Mouse (Mus musculus): Measurements from ENCODE around the gene Mgat4b.

The Mgat4b gene

DNA sequence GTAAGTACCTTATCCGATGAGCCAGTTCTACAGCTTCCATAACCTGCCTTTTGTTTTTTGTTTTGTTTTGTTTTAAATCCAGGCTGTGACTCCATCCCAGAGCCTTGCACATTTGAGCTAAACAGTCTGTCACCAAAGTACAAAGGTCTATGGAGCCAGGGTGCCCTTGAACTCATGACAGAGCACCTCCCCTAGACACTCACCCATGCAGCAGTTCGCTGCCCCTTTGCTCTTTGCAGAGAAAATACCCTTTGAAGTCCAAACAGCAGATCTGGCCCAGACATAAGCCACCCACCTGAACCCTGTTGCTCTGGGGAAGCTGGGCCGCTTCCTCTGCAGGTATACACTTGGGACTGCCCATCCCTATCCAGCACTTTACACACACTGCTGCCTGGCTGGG, 9.1 kb upstream of the Mgat4b start:
- no peak for DNase-seq

DNA sequence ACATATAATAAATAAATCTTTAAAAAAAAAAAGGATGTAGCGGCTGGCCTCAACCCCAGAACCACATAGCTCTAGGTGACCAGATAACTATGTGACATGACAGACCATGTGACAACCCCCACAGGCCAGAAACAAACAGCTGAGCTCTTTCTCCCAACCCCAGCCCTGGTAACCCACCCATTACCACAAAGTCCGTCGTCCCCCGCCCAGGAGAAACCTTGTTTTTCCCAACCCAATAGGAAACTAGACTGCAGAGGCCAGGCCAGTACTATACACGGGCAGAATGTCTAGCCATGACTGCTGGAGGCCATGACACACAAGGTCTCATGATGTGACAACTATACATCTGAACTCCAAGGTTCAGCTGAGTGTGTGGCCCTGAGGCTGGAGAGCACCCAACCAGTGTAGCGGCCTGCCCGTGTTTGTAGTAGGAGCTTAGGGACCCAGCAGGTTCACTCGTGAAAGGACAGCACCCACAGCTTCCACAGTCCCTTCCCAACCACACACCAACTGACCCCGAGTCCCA, 7.3 kb upstream of the Mgat4b start:
- no peak for DNase-seq

DNA sequence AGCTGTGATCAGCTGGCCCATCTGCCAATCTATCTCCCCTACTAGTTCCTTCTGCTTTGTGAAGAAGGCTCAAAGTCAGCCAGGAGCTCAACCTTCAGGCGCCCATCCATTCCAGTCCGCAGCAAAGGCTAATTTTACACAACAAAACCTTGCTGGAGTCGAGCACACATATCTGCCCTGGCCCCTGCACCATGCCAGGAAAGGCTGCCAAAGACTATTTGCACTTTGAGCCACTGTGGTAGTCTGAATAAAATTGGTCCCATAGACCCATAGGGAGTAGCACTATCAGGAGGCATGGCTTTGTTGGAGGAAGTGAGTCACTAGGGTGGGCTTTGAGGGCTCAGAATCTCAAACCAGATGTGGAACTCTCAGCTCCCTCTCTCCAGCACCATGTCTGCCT, 5.3 kb upstream of the Mgat4b start:
- no peak for DNase-seq

DNA sequence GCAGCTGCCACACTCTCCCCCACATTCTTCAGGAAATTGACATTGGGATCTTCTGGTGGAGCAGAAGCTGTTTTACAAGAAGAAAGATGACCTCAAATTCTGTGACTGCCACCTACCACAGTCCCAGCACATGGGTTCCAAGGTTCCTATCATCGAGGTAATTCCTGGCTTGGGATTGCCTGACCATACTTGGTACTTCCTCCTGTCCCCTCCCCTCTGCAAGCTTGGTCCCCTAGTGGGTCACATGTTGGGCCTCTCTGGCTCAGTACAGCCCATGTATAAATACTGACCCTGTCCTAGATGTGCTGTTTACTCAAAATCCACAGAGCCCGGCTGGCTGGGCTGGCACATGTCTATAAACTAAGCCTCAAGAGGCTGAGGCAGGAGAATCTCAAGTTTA, 4.7 kb upstream of the Mgat4b start:
- no peak for DNase-seq

DNA sequence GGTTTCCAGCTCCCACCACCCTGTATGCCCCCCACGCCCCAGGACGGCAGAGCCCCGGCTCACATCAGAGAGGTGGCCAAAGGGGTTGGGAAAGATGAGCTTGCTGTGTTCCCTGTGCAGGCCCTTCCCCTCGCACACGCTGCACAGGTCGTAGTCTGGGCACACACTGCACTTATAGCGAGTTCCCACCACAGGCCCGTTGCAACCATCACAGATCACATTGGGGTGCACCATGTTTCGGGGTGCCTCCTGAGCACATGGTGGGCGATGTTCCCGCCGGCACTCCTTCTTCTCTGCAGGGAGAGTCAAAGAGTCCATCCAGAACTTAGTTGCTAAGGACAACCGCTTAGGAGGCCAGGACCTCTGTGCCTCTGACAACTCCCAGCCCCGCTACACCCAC, 3.3 kb upstream of the Mgat4b start:
- no peak for DNase-seq

DNA sequence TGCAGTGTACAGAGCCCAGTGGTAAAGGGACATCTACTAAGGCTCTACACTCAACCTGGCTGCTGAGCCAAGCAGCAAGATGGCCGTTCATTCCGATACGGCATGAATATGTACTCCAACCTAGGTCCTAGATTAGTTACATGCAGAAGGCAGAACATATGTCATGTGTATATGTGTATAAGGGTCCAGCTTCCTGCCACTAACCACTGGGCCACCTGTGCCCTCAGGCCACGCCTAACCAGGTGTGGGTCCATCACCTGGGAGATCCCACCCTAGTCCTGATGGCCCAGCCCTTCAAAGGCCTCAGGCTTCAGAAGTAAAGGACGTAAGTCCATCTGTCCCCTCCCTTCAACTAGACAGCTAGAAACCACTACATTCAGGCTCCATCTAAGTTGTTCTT, 2.7 kb upstream of the Mgat4b start:
- DNase-seq, result no peak

DNA sequence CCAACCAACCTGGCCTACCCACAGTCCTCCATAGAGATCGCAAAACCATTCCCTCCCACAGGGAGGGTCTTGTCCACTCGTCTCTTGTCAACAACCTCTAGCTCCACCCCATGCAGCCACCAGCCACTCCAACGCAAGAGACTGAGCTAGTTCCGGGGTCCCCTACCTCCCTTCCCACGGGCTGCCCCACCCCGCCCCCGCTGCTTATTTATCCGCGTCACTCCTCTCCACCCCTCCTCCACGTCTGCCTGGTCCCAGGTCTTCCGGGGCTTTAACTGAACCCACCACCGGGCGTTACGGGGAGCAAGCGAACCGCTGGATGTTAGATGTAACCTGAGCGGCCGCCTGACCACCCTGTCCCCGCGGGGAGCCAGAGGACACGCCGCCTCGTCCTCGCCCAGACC, 587 bp upstream of the Mgat4b start:
- DNase-seq, result peak; percentile 93

DNA sequence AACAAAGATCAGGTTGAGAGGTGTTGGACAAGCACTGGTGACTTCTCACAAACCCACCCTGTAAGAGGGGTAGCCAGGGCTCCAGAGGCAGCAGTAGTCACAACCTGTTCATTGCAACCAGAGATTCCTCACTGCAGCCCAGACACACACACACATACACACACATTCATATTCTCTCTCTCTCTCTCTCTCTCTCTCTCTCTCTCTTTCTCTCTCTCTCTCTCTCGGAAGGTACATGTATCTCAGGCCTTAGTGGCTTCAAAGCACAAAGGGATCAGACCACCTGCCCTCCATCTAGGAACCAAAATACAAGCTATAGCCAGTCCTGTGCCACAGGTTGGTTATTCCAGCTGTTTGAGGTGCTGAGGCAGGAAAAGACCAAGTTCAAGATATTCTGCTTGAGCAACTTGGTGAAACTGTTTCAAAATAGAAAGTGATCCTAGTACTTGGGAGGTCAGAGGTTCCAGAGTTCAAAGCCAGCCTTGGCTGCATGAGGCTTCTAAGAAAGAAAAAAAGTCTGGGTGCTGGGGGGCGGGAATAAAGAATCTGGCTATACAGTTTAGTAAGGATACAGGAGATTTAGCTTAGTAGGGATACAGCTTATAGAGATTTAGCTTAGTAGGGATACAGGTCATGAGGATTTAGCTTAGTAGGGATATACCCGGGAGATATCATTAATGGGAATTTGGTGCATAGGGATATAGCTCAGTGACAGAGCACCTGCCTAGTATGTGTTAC, 801 bp downstream of the Mgat4b start:
- DNase-seq, result no peak

DNA sequence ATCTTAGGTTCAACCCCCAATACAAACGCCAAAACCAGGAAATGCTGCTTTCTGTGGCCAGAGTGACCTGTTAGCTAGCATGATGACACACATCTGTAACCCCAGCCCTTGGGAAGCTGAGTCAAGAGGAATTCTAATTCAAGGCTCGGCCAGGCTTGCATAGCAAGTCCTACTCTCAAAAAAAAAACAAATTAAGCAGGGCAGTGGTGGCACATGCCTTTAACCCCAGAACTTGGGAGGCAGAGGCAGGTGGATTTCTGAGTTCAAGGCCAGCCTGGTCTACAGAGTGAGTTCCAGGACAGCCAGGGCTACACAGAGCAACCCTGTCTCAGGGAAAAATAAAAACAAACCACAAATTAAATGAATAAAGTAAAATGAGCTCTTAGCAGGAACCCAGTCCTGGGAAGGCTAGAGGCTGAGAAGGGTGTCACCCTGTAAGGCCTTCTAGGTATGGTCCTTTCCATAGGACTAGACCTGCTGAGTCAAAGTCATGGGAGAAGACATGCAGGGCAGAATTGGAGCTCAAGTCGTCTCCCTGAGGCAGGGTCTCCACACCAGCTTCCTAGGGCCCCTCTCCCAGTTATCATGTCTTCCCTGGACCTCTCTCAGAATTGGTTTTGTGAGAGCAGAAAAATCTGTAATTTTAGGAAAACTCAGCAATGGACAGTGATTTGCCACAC, 1.5 kb downstream of the Mgat4b start:
- no peak for DNase-seq

DNA sequence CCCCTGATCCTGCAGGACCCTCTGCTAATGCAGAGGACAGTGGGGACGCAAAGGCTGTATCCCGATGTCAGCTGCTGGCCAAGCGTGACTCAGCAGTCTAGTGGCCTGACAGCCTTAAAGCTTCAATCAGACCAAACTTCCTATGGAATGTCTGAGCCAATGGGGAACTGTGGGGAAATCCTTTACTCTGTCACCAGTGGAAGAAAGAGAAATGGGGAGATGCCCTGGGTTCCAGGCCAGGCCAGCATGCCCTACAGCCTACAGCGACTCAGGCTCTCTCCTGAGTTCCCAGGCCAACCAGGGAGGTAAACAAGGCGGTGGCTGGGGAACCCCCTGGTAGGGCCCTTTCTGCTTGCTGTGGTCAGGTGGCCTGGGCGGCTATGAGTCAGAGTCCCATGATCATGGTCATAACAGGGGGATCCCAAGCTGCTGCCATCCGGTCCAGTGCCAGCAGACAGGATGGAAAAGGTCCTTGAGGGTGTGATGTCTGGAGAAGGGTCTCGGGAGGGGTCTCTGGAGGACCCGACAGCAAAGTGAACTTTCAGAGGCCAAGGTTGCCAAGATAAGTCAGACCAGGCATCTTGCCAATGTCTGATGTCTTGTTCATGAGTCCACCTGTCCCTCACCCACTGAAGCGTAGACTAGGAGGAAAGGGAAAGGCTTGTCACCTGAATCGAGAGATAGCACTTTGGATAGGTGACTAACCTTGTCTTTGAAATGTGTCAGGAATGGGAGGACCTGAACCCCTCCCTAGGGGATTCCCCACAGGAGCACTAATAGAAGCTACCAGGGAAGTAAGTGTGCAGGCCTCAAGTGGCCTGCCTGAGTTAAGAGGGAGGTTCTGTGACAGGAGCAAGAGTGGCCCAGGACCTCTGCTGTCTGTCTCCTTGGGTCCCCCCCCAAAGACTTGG, 2.4 kb downstream of the Mgat4b start:
- peak; percentile 76 for DNase-seq

DNA sequence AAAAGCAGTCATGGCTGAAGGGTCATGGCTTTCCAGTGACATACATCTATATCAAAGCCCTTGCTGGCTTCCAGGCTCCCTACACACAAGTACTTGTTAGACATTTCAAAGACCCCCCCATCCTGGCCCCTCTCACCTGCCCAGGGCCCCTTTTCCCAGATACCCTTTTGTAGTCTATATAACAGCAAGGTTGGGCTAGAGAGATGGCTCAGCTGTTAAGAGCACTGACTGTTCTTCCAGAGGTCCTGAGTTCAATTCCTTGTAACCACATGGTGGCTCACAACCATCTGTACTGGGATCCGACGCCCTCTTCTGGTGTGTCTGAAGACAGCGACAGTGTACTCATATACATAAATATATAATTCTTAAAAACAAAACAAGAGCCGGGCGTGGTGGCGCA, 3.9 kb downstream of the Mgat4b start:
- no peak for DNase-seq

DNA sequence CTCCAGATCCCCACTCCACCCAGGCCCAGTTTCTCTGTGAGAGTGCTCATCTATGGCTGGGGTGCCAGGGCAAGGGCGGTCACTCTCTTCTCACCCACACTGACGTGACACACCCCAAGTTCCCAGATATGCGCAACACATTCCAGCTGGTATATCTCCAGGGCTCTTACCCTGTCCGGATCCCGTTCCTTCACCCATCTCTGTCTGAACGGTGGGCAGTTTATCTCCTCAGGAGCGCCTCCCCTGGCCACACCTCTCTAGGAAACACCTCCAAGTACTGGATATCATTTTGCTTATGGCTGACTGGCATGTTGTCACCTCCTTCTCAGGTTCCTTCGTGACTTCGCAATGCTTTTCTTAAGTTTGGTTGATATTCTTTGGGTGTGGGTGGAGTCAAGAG, 4.9 kb downstream of the Mgat4b start:
- no peak for DNase-seq

DNA sequence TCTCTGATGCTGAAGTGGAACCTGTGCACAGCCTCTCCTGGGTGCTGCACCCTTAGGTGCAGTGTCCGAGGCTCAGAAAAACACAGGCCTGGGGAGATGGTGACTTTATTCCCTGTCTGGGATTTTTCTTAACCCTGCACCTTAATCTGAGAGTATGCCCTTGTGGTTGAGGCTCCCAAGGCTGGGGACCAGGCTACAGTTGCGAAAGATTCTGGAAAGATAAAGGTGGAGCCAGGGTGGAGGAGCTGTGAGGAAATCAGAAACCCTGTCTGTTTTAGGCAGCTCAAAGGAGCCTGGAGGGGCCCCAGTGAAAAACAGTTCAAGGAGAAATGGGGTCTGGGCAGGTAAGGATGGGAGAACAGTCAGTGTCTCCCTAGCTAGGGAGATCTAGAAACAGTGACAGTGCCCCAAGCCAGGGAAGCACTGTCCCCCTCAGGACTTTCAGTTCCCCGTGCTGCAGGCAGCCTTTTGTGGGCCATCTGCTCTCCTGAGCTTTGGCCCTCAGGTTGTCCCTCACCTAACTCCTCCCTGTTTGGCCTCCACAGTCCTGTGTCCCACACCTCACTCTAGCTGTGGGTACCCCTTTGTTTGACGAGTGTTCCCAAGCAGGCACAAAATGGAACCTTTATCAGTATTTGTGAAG, 6.2 kb downstream of the Mgat4b start:
- no peak for DNase-seq

DNA sequence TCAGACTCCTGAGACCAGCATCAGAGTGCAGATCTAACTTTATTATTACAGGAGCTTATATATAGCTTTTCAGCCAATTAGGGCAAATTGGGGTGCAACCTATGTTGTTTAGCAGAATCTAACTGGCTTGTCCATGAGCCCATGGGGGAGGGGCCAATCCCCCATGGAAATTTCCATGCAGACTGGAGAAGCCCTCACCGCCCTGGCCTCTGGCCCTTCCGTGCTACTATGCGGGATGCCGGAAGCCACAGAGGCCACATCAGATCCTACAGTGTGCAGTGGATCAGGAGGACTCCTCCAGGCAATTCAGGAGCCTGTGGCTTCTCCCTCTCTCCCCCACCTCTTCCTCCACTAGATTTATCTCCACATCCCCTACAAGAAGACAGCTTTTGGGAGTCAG, 7.1 kb downstream of the Mgat4b start:
- DNase-seq, result no peak

DNA sequence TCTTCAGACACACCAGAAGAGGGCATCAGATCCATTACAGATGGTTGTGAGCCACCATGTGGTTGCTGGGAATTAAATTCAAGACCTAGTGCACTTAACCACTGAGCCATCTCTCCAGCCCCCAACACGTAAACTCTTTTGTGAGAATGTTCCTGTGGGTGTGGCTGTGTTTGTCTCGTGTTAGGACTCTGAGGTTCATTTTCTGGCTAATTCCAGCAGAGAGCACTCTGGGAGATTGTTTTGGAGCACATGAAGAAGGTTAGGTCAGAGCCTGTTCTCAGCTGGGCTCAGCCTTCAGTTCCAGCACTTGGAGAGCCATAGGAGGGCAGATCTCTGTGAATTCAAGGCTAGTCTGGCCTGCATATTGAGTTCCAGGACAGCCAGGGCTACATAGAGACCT, 9.1 kb downstream of the Mgat4b start:
- no peak for DNase-seq

DNA sequence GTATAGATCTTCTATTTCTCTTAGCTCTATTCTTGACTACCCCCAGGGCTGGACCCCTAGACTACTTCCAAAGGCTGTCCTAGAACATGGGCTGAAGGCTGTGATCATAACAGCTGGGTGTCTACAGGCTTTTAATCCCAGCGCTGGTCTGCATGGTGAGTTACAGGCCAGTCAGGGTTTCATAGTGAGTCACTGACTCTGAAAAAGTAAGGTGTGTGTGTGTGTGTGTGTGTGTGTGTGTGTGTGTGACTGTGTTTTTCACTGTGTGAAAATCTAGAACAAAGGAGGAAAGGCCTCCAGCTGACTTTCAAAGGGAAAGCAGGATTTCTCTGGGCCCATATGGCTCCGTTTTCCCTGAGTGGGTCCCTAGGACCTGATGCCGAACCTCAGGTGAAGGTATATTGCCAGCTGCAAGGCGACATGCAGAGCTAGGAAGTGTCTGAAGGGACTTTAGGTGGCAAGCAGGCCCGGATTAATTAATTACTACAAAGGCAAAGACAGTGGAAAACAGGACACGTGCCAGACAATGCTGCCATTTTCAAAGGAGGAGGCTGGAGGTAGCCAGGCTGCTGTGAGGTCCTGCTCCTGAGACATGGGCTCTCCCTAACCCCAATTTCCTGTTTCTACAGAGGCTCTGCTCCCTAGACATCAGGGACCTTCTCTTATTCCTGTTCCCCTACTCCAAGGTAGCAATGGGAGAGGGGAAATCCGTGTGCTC, 12.0 kb downstream of the Mgat4b start:
- DNase-seq, result no peak

DNA sequence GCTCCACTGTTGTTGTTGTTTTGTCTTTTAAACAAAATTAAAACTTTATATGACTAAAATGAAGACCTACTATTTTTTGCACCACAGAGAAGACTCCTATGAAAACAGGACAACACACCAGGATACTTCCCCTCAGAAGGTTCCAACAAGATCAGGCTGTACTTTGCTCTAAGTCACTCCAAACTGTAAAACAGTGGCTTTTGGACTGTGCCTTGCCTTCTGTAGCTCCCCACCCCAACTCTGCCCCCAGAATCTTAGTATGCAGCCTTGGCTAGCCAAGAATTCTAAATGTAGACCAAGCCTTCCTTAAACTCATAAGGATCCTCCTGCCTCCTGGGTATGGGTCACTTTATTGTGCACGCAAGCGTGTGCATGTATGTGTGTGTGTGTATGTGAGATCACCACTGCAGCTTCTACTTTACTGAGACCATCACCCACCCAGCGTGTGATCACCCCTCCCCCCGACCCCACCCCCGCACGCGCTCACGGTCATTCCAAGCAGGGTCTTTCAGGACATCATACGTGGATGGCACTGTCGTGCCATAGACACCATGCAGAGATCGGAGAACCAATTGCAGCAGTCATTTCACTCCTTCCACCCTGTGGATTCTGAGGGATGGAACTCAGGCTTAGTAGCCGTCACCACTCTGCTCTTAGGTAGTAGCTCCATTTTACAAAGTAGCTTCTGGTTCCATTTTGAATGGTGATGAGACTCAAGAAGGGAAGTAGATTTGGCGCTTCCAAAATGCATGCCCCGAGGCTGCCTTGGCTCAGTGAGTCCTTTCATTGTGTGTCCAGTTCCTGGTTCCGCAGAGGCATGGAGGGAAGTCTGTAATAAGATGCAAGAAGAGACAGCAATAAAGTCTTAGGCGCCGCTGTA, 13.3 kb downstream of the Mgat4b start:
- DNase-seq, result no peak

DNA sequence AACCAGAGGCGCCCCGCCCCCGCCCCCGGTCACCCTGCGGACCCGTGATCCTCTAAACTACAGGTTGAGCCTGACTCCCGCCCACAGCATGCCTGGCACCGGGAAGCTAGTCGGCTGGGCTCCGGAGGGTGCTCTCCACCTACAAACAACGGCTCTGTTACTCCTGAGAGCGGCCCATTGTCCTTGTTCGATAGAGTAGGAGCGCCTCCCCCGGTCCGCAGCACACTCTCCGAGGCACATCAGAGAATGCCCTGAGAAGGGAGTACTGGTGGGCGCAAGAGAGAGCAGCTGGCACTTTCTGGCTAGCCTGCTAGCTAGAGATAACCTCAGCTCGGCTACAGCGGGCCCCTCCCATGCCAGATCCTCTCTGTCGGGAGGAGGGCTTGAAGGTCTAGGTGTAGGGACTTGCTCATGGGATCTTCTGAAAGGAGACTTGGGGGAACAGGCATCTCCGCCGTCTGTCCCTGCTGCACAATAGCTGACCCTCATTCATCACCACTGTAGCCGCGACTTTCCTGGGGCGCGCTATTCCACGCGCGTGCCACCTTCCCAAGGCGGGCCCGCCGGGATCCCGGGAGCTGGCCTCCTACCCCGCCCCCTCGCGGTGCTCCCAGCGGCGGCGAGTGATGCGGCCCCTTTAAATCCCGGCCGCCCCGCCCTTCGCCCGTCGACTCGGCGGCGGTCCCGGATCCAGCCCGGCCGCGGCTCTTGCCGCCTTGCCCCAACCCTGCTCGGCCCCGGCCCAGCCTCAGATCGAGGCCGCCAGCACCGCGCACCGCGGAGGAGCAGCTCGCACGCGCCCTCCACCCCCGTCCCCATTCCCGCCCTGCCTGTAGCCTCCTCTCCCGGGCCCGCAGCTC, 14.2 kb downstream of the Mgat4b start:
- DNase-seq, result peak; percentile 88

DNA sequence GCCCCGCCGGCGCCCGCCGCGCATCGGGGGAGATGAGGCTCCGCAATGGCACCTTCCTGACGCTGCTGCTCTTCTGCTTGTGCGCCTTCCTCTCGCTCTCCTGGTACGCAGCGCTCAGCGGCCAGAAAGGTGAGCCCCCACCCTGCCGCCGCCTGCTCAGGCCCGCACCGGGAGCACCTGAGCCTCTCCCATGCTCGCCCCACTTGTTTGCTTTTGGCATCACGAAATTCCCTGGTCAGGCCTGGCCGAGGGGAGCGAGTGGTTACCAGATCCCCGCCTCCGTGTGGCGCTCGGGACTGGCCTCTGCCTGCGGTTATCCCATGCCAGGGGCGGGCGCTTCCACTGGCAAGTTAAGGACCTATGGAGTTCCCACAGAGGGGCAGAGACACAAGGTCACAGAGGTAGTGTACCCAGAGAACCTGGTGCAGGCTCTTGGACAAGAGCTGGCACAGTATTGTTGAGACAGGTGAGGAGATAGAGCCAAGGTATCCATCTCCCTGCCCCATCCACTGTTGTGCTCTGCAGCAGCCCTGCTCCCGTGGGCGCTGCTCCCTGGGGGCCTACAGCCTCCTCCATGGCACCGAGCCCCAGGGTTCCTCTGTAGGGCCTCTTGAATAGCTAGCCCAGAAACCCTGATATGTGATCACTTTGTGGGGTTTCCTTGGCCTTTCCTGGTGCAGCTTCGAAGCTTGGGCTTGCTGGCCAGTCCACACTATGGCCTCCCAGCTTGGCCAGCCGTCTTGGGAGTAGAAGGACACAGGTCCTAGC, 15.1 kb downstream of the Mgat4b start:
- DNase-seq, result peak; percentile 55
